Mouse (Mus musculus): ENCODE measurements around the gene Catsper2.

DNA sequence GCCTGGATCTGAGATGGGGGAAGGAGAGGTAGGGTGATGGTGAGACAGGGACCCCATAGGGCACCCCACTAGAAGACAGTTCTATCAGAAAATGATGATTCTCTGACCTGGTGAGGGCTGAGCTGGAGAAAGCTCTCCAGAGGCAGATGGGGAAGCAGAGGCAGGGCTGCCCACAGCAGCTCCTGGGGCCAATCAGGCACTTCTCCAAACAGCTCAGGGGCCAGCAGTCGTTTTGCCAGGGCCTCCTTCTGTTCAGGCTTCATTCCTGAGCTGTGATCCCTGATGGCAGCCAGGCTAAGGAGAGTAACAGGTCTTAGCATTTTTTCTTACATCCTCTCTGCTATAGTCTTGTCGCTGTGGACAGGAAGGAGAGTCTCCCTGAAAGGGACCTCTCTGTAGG is 38.8 kb downstream of the Catsper2 start:
- TF ChIP-seq CTCF (IDR thresholded peaks at IDR 0.05; ENCODE audit: low read depth) (no peak), EP300 (optimal IDR thresholded peaks at IDR 0.05) (no peak)
